Mouse (Mus musculus): ENCODE results near the gene Pthlh. TPM values are rescaled to one million over a fixed set of nuclear protein-coding genes. Genes with fewer than 3 reads are reported as not detected.

The Pthlh gene
- polyA plus RNA-seq, 1 experiment from 2014 or later: 0.71 TPM

- H3K27ac ChIP-seq: no peak overlapping the region
- no peaks in the 10 kb centered on the region for H3K27me3 ChIP-seq (ENCODE audit: low read depth, poor library complexity, severe bottlenecking)
- H3K9me3 ChIP-seq (replicated peaks): no peaks in the 10 kb centered on the region
- no peak overlapping the region for H3K4me3 ChIP-seq
- DNase-seq (ENCODE audit: low spot score): no peak
- H3K4me1 ChIP-seq: no peaks in the 10 kb centered on the region
- H3K36me3 ChIP-seq: no peaks in the 10 kb centered on the region
Observed at GRCm38 (mm10) chr6:147244294-147244693, 19.7 kb downstream of the Pthlh start.

- Histone ChIP-seq H3K4me3 (no peak overlapping the region), H3K36me3 (no peaks in the 10 kb centered on the region), H3K27ac (no peak overlapping the region), H3K9me3 (replicated peaks) (no peaks in the 10 kb centered on the region), H3K4me1 (no peaks in the 10 kb centered on the region), H3K27me3 (ENCODE audit: low read depth, poor library complexity, severe bottlenecking) (no peaks in the 10 kb centered on the region)
- DNase-seq (ENCODE audit: low spot score): no peak
- WGBS: 61% methylated on average over 5 of the region's 5 CpGs
Observed at GRCm38 (mm10) chr6:147243655-147244054, 20.3 kb downstream of the Pthlh start.

DNA sequence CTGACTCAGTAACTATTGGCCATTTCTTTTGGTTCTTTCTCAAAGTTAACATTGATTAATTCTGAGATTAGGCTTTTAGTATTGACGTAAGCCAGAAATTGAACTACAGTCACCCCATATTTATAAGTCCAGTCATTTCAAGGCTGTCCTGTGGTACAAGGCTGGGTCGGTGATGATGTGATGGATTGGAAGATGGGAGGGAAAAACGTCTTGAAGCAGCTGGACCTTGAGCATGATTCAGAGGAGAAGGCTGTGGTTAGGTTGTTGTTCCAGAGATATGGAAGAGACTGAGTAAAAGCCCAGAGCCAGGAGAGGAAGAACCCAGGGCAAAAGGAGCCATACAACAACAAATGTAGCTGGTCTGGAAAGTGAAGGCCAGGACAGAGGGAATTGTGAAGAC is 22.4 kb downstream of the Pthlh start:
- Histone ChIP-seq H3K27me3 (ENCODE audit: low read depth, poor library complexity, severe bottlenecking) (no peaks in the 10 kb centered on the region), H3K27ac (no peak overlapping the region), H3K9me3 (replicated peaks) (no peaks in the 10 kb centered on the region), H3K36me3 (no peaks in the 10 kb centered on the region), H3K4me1 (no peaks in the 10 kb centered on the region), H3K4me3 (no peak overlapping the region)
- WGBS: 82% methylated on average over 3 of the region's 3 CpGs
- DNase-seq (ENCODE audit: low spot score): no peak

- no peaks in the 10 kb centered on the region for H3K36me3 ChIP-seq
- no peaks in the 10 kb centered on the region for H3K4me1 ChIP-seq
- no peaks in the 10 kb centered on the region for H3K27me3 ChIP-seq (ENCODE audit: low read depth, poor library complexity, severe bottlenecking)
- peak; percentile 76 for DNase-seq (ENCODE audit: low spot score)
- H3K9me3 ChIP-seq (replicated peaks): no peaks in the 10 kb centered on the region
- H3K27ac ChIP-seq: no peak overlapping the region
- 1% methylated on average over 4 of the region's 4 CpGs for WGBS
- H3K4me3 ChIP-seq: no peak overlapping the region
Observed at GRCm38 (mm10) chr6:147240203-147240804, 23.7 kb downstream of the Pthlh start.

GRCm38 (mm10) chr6:147226696-147227095 is 37.3 kb downstream of the Pthlh start:
- 89% methylated on average over 1 of the region's 1 CpGs for WGBS
- H3K4me1 ChIP-seq: no peaks in the 10 kb centered on the region
- H3K4me3 ChIP-seq: no peak overlapping the region
- H3K27ac ChIP-seq: no peak overlapping the region
- no peak for DNase-seq (ENCODE audit: low spot score)
- H3K9me3 ChIP-seq (replicated peaks): no peaks in the 10 kb centered on the region
- H3K36me3 ChIP-seq: no peaks in the 10 kb centered on the region
- no peaks in the 10 kb centered on the region for H3K27me3 ChIP-seq (ENCODE audit: low read depth, poor library complexity, severe bottlenecking)

DNA sequence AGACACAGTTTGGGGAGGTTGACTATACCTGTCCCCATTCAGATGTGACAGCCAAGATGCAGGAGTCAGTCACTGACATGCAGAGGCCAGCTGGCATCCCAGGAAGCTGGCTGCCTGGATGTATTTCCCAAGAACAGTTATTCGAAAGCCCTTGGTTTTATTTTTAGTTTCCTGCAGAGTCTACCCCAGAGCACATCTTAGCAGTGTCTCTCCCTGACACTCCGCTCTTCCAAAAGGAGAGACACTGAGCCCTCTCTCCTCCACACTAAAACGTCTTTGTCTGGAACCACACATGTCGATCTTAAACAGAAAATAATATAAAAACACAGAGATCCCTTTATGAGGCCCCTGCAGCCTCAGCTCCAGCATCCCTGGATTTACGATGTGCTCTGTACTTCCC is 44.9 kb downstream of the Pthlh start:
- Histone ChIP-seq H3K27me3 (ENCODE audit: low read depth, poor library complexity, severe bottlenecking) (no peaks in the 10 kb centered on the region), H3K4me3 (no peak overlapping the region), H3K36me3 (no peaks in the 10 kb centered on the region), H3K27ac (no peak overlapping the region), H3K9me3 (replicated peaks) (no peaks in the 10 kb centered on the region), H3K4me1 (peaks cover 8% of the 10 kb centered on the region)
- DNase-seq (ENCODE audit: low spot score): no peak
- WGBS: 79% methylated on average over 5 of the region's 5 CpGs

DNA sequence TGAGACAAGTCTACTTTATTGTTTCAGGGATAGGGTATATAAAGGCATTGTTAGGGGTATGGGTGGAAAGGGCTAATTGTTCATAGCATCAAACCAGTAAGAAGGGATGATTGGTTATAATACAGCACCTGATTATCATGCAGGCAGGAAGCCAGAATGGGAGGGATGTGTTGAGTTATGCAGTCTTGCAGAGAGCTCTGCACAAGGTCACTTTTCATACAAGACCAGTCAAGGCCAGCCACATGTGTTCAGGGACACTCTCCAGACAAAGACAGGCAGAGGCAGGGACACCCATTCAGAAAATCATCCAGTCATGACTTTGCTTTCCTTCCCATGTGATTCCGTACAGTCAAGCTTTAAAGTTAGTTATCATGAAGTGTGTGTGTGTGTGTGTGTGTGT is 47.8 kb downstream of the Pthlh start:
- no peaks in the 10 kb centered on the region for H3K27me3 ChIP-seq (ENCODE audit: low read depth, poor library complexity, severe bottlenecking)
- no peak for DNase-seq (ENCODE audit: low spot score)
- H3K36me3 ChIP-seq: no peaks in the 10 kb centered on the region
- WGBS: 91% methylated on average over 1 of the region's 1 CpGs
- peaks cover 8% of the 10 kb centered on the region for H3K4me1 ChIP-seq
- no peaks in the 10 kb centered on the region for H3K9me3 ChIP-seq (replicated peaks)
- H3K4me3 ChIP-seq: no peak overlapping the region
- H3K27ac ChIP-seq: no peak overlapping the region

DNA sequence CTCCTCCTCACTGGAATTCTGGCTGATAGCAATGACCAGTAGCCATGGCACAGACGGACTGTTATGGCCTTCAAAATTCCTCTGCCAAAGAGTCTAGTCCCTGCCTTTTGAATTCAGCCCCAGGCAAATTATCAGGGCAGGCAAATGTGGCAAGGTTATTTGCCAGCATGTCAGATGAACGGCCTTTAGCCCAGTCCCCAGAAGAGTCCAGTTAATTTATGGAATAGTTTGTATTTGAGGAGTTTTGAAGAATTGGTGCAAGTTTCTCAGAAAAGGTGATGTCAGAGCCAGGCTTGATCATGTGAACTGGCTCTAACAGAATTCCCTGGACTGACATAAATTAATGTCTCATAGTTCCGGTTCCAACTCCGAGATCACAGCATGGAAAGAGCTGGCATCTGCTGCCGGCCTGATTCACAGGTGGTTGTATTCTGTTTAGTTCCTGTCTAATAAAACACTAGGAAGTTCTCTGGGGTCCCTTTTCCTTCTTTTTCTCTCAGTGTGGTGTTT is 56.1 kb downstream of the Pthlh start:
- no peak for DNase-seq (ENCODE audit: low spot score)
- H3K4me3 ChIP-seq: no peak overlapping the region
- no peaks in the 10 kb centered on the region for H3K27me3 ChIP-seq (ENCODE audit: low read depth, poor library complexity, severe bottlenecking)
- H3K4me1 ChIP-seq: 0 out of 2 replicates have a peak, but pooled peaks cover 3% of the 10 kb centered on the region
- H3K36me3 ChIP-seq: no peaks in the 10 kb centered on the region
- no peaks in the 10 kb centered on the region for H3K9me3 ChIP-seq (replicated peaks)
- WGBS: 76% methylated on average over 5 of the region's 5 CpGs
- H3K27ac ChIP-seq: no peak overlapping the region

Other genes with a start within 250 kb of the Pthlh start
- 0.90 and 0.93 TPM in 2 replicates for gene Rep15, start 231.6 kb downstream of the Pthlh start, polyA plus RNA-seq (2016; fragmentation: Nextera tagmentation; extraction: Ambion mirVana)
- gene Mrps35, start 221.4 kb downstream of the Pthlh start, polyA plus RNA-seq (2016; fragmentation: Nextera tagmentation; extraction: Ambion mirVana): 119 and 134 TPM in 2 replicates
- gene Mansc4, start 177.2 kb downstream of the Pthlh start, polyA plus RNA-seq (2016; fragmentation: Nextera tagmentation; extraction: Ambion mirVana): 1.0 and 2.2 TPM in 2 replicates
- 6.3 and 6.9 TPM in 2 replicates for gene Klhl42, start 172.8 kb downstream of the Pthlh start, polyA plus RNA-seq (2016; fragmentation: Nextera tagmentation; extraction: Ambion mirVana)
- 23.9 and 25.7 TPM in 2 replicates for gene Ccdc91, start 211.6 kb upstream of the Pthlh start, polyA plus RNA-seq (2016; fragmentation: Nextera tagmentation; extraction: Ambion mirVana)